Mouse (Mus musculus): ENCODE measurements around the gene Ces1e. TPM values are rescaled to one million over a fixed set of nuclear protein-coding genes. Genes with fewer than 3 reads are reported as not detected.

The Ces1e gene
- total and polyA plus RNA-seq, 3 experiments, result not detected

DNA sequence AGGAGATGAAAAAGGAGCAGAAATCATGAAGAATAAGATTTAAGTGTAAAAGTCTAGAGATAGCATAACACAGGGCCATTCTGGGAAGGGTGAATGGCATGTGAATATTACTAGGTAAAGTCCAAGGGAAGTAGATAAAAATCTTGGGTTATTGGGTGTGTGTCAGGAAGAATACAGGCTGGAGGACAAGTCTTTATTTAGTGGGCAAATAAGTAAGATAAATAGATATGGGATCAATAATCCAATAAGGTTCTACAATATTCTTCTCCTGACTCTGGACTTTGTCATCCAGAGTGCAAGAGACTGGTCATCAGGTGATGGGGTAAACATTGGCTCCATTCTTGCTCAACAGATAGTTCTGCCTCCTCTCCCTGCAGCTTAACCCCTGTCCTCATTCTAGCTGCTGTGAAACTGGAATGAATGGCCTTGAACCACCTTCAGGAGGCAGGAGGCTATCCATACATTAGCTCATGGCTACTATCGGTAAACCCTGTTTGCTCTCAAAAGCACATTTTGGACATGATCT lies 23.0 kb upstream of the Ces1e start:
- H3K9me3 ChIP-seq (replicated peaks; ENCODE audit: low read length), result no peaks in the 10 kb centered on the region
- no peak overlapping the region for H3K4me2 ChIP-seq (ENCODE audit: insufficient read depth, low read depth, poor library complexity, severe bottlenecking)
- H3K36me3 ChIP-seq (replicated peaks in 1 of 2; ENCODE audit: control insufficient read depth in 1 of 2, insufficient read depth in 1 of 2, low read length in 1 of 2), result no peaks in the 10 kb centered on the region
- dilution Hi-C loops (cut with MboI; ENCODE audit: extremely low pct_ligation_motif_present, extremely low pct_unique_long_range_greater_than_20kb, low sequenced_read_pairs) (no loop called here), in situ Hi-C loops (cut with MboI; ENCODE audit: low pct_ligation_motif_present, low pct_unique_long_range_greater_than_20kb, low sequenced_read_pairs) (no loop called here)
- no peak for DNase-seq (ENCODE audit: extremely low read depth)
- no peak overlapping the region for H3K9ac ChIP-seq (ENCODE audit: insufficient read depth, low read depth)
- H3K27ac ChIP-seq (ENCODE audit: insufficient read depth, low read depth), result no peak overlapping the region
- TF ChIP-seq MEF2A (IDR thresholded peaks at IDR 0.05; ENCODE audit: borderline replicate concordance, low read depth, low read length) (no peak), USF1 (IDR thresholded peaks at IDR 0.05; ENCODE audit: low read depth, low read length) (no peak), JUN (IDR thresholded peaks at IDR 0.05; ENCODE audit: insufficient read depth, low read depth, low read length) (no peak), TCF12 (IDR thresholded peaks at IDR 0.05; ENCODE audit: low read depth, low read length) (no peak), ZMIZ1 (IDR thresholded peaks at IDR 0.05; ENCODE audit: low read depth, low read length) (no peak)
- H3K4me3 ChIP-seq (replicated peaks in 1 of 3; ENCODE audit: low read depth in 2 of 3, low read length in 2 of 3, poor library complexity in 1 of 3), result no peak overlapping the region
- H3K4me1 ChIP-seq (ENCODE audit: control insufficient read depth in 1 of 2, insufficient read depth in 2 of 2), result no peaks in the 10 kb centered on the region
- H3K27me3 ChIP-seq (replicated peaks), result peaks cover 54% of the 10 kb centered on the region
- H3K79me2 ChIP-seq (replicated peaks; ENCODE audit: control insufficient read depth, extremely low read depth, insufficient read depth, poor library complexity, severe bottlenecking), result no peaks in the 10 kb centered on the region

DNA sequence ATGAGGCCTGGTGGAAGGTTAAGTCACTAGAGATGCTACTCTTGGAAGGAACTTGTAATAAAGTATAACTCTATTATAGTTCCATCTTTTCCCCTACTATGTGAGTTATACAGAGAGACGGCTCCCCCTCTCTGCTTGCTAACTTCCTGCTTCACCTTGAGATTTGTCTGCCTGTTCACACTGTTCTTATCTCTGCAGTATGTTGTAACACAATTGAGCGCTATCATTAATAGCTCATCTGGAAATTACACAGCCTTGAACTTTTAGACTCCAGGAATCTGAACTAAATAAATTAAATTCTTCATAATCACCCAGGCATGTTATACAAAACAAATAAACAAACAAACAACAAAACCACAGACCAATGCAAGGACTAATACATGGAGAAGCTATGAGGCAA lies 16.6 kb upstream of the Ces1e start:
- Histone ChIP-seq H3K9me3 (replicated peaks; ENCODE audit: low read length) (no peaks in the 10 kb centered on the region), H3K79me2 (replicated peaks; ENCODE audit: control insufficient read depth, extremely low read depth, insufficient read depth, poor library complexity, severe bottlenecking) (no peaks in the 10 kb centered on the region), H3K9ac (ENCODE audit: insufficient read depth, low read depth) (no peak overlapping the region), H3K27ac (ENCODE audit: insufficient read depth, low read depth) (no peak overlapping the region), H3K4me1 (ENCODE audit: control insufficient read depth in 1 of 2, insufficient read depth in 2 of 2) (no peaks in the 10 kb centered on the region), H3K4me2 (ENCODE audit: insufficient read depth, low read depth, poor library complexity, severe bottlenecking) (no peak overlapping the region), H3K4me3 (replicated peaks in 1 of 3; ENCODE audit: low read depth in 2 of 3, low read length in 2 of 3, poor library complexity in 1 of 3) (no peak overlapping the region), H3K36me3 (replicated peaks in 1 of 2; ENCODE audit: control insufficient read depth in 1 of 2, insufficient read depth in 1 of 2, low read length in 1 of 2) (no peaks in the 10 kb centered on the region), H3K27me3 (replicated peaks) (peaks cover 39% of the 10 kb centered on the region)
- in situ Hi-C loops (cut with MboI; ENCODE audit: low pct_ligation_motif_present, low pct_unique_long_range_greater_than_20kb, low sequenced_read_pairs) (no loop called here), dilution Hi-C loops (cut with MboI; ENCODE audit: extremely low pct_ligation_motif_present, extremely low pct_unique_long_range_greater_than_20kb, low sequenced_read_pairs) (no loop called here)
- DNase-seq (ENCODE audit: extremely low read depth), result no peak
- TF ChIP-seq ETS1 (conservative IDR thresholded peaks at IDR 0.05; ENCODE audit: low read depth, low read length) (no peak), ELF1 (IDR thresholded peaks at IDR 0.05; ENCODE audit: low read depth, low read length) (no peak), CHD1 (IDR thresholded peaks at IDR 0.05; ENCODE audit: low read depth, low read length) (no peak), CTCF (conservative IDR thresholded peaks at IDR 0.05 in 1 of 2, IDR thresholded peaks at IDR 0.05 in 1 of 2; ENCODE audit: low read depth in 2 of 2, low read length in 2 of 2) (no peak), ZMIZ1 (IDR thresholded peaks at IDR 0.05; ENCODE audit: low read depth, low read length) (no peak), HCFC1 (IDR thresholded peaks at IDR 0.05; ENCODE audit: low read depth, low read length) (no peak), IRF4 (IDR thresholded peaks at IDR 0.05; ENCODE audit: low read depth, low read length) (no peak), MAX (IDR thresholded peaks at IDR 0.05; ENCODE audit: low read length) (no peak), JUND (conservative IDR thresholded peaks at IDR 0.05; ENCODE audit: low read depth, low read length) (no peak), BHLHE40 (IDR thresholded peaks at IDR 0.05; ENCODE audit: low read depth, low read length) (no peak), JUN (IDR thresholded peaks at IDR 0.05; ENCODE audit: insufficient read depth, low read depth, low read length) (no peak), UBTF (IDR thresholded peaks at IDR 0.05; ENCODE audit: low read depth, low read length) (no peak), SIN3A (IDR thresholded peaks at IDR 0.05; ENCODE audit: low read length) (no peak)

Measured in CH12.LX (cell line).